Mouse (Mus musculus) brain, embryonic 14.5 days (tissue): ENCODE results near the gene Faap100.

ENCODE experiments used
- CTCF ChIP-seq: fragments of 200-500 bp; IDR thresholded peaks from 2 replicates; pipeline ENCODE4 v1.5.1; 2012; ENCODE audit warnings: inconsistent platforms, mild to moderate bottlenecking, moderate library complexity, borderline replicate concordance; ENCODE audit not compliant: insufficient read depth, insufficient read length; ENCODE audit errors: extremely low read depth
- POLR2A ChIP-seq: fragments of 200-500 bp; IDR thresholded peaks from 2 replicates; pipeline ENCODE4 v1.6.1; 2012; ENCODE audit warnings: mild to moderate bottlenecking, inconsistent platforms, borderline replicate concordance; ENCODE audit not compliant: poor library complexity, insufficient read depth, insufficient read length, severe bottlenecking; ENCODE audit errors: extremely low read depth

DNA sequence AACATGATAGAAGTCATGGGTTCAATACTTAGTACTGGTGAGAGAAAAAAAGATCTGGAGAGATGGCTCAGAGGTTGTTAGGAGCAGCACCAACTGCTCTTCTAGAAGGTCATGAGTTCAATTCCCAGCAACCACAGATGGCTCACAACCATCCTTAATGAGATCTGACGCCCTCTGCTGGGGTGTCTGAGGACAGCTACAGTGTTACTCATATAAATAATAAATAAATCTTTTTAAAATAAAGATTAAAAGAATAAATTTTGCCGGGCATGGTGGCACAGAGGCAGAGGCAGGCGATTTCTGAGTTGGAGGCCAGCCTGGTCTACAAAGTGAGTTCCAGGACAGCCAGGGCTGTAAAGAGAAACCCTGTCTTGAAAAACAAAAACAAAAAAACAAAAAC, 39.8 kb downstream of the Faap100 start:
- no peak for TF ChIP-seq POLR2A
- no peak for TF ChIP-seq CTCF
